Mouse (Mus musculus) embryo, embryonic 11 days (tissue): ENCODE results near the gene Rufy2.

ENCODE experiments used
- DNase-seq: peaks from one replicate; pipeline ENCODE4 v3.0.0-alpha.2; 2015

Rufy2 gene

GRCm38 (mm10) chr10:62980039-62980954 lies at the start of gene Rufy2:
TSS of gene Rufy2 (plus strand) at chr10:62980223.
- DNase-seq, result peak; percentile 90

DNA sequence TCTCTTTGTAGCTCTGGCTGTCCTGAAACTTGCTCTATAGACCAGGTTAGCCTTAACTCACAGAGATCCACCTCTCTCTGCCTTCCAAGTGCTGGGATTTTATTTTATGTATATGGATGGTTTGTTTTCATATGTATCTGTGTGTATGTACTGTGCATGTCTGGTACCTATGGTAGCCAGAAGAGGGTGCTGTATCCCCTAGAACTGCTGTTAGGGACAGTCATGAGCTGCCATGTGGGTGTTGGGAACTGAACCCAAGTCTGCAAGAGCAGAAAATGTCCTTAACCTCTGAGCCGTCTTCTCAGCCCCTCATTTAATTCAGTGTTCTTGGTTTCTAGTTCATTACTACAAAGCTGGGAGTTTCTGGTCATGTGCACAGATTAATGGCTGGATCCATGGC lies 47.6 kb upstream of the Rufy2 start:
- no peak for DNase-seq

DNA sequence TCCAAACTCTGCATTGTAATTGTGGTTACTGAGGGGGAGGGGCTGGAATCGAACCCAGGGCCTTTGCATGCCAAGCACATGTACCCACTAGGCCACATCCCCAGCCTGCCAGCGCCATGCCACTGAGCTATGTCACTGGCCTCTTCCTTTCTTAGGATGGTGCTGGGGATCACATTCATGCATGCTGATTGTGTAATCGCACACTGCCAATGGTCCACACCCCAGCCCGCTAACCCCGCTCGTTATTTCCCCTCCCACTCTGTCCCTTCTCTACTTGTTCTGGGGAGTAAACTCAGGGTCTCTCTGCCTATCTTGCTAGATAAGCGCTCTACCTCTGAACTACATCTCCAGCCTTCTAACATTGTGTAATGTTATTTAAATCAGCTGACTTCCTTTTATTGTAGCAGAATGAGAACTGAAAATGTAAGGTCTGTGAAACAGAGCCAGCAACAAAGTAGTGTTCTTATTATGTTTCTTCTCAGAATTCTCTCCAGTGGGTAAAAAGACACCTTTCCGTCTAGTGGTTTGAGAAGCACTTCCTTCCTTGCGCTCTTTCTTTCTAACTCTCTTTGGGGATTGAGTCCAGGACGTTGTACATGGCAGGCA lies 34.9 kb upstream of the Rufy2 start:
- no peak for DNase-seq

DNA sequence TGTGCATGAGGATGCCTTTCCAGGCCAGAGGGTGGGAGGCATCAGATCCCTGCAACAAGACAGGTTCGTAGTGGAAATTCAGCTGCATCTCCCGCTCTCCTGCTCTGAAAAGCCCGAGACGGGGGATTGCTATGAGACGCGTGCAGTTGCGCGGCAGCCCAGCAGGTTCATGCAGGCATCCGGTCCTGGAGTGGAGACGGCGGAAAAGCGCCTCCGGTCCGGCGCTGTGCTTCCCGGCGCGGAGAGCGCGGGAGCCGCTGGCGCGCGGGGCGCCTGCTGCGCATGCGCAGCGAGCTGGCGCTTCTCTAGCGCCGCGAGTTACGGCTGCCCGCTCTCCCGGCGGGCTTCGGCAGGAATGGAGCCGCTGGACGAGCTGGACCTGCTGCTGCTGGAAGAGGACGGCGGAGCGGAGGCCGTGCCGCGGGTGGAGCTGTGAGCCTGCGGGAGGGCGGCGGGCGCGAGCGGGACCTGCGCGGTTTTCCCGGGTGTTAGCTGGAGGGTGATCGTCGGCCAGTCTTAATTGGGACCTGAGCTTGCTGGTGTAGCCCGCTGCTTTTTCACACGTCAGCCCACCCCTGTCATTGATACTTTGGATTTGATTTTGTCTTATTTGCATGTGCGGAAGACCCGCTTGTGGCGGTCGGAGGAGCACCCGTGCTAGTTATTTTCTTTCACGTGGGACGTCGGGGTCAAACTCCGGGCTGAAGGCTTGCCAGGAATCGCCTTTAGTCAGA lies 33.1 kb upstream of the Rufy2 start, which contains the start of gene Dna2:
Dna2 (plus strand) TSS at position 289 of the 734 bp plus-strand sequence.
- peak; percentile 95 for DNase-seq

DNA sequence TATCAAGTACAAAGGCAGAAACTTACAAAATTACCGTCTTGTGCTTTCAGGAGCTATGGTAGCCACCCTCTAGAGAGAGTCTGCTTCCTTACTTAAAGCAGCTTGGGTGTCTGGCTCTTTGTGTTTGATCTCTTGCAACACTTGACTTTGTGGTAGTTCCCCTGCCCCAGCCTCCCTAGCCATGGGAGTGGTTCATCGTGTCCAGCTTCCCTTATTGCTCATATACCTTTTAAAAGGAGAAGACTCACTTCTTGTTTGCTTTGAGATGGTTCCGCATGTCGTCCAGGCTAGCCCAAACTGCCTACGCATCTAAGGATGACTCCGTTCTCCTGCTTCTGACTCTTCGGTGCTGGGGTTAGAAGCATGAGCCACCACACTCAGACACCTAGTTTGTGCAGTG lies 31.5 kb upstream of the Rufy2 start:
- DNase-seq, result no peak

DNA sequence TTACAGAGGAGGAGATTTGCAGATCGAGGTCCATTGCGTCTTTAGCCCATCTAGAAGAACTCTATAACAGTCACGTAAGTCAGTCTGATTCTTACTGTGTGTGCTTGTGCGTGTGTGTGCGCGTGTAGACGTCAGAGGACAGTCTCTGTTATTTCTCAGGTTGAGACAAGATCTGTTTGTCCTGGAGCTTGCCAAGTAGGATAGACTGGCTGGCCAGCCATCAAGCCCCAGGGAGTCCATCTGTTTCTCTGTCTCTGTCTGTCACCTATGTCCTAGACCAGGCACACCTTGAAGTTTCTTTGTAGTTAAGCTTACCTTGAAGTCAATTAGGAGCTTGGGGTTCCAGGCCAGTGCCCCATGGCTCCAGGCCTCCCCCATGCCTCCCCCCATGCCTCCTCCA lies 16.1 kb upstream of the Rufy2 start:
- DNase-seq, result no peak

GRCm38 (mm10) chr10:62965796-62966195 lies 14.2 kb upstream of the Rufy2 start:
- DNase-seq, result no peak

DNA sequence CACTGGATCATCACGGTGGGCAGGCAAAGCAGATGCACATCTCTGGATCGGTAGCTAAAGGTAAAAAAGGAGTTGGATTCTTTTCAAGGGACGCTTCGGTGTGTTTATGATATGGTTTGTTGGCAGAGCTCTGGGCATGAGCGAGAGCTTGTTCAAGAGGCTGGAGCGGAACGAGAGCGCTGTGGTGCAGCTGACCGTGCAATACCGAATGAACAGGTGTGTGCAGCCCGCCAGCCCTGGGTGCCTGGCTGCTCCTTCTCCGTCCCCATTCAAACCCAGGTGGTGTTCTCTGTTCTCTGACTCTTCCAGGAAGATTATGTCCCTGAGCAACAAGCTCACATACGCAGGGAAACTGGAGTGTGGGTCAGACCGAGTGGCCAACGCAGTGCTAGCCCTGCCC lies 13.7 kb upstream of the Rufy2 start:
- DNase-seq, result no peak

- DNase-seq, result peak; percentile 7
Measured at GRCm38 (mm10) chr10:62971821-62972220, 8.2 kb upstream of the Rufy2 start.

- no peak for DNase-seq
Measured at GRCm38 (mm10) chr10:62979667-62980038, 370 bp upstream of the Rufy2 start.

DNA sequence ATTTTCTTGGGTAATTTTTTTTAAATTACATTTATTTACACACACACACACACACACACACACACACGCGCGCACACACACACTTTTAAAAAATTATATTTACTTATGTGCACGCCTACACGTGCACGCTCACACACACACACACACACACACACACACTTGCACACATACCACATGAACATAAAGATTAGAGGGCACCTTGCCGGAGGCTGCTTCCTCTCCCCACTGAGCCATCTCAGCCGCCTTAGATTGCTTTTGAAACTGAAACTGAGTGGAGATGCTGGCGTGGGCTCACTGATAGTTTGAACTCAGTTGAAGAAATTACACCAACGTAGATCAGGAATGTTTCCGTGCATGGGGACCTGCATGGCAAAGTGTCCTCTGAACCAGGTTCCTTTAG lies 4.0 kb downstream of the Rufy2 start:
- no peak for DNase-seq

DNA sequence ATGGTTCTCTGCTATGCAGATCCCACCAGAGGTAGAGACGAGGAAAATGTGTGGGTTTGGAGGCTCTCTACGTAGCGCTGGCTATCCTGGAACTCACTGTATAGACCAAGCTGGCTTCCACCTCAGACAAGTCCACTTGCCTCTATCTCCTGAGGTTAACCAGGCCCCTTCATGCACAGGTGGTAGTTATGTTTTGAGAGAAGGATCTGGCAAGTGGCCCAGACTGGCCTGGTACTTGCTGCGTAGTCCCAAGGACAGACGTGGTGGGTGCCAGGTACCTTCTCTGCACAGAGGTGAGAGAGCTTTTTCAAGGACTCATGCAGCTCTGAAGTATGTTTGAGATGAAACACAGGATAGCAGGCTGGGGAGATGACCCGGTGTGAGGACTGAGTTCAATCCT lies 4.5 kb downstream of the Rufy2 start:
- no peak for DNase-seq

- DNase-seq, result peak; percentile 38
Measured at GRCm38 (mm10) chr10:62987341-62987740, 7.3 kb downstream of the Rufy2 start.

DNA sequence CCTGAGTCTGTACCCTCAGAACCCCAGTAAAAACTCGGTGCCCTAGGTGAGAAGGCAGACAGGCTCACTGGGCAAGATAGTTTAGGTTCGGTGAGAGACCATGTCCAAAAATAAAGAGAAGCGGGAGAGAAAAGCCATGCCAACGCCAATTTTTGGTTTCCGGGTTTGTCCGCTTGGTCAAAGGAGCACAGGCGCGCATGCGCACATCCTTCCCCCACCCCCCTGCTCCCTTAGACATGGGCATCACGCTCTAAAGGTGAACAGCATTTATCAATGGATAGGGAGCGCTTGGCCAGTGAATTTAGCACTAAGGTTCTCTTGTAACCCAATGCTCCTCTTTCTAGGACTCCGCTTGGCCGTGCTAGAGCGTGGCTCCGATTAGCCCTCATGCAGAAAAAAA lies 10.6 kb downstream of the Rufy2 start:
- DNase-seq, result no peak

GRCm38 (mm10) chr10:62993991-62994390 lies 14.0 kb downstream of the Rufy2 start:
- DNase-seq, result no peak

GRCm38 (mm10) chr10:63000584-63000983 lies 20.6 kb downstream of the Rufy2 start:
- no peak for DNase-seq

GRCm38 (mm10) chr10:63003252-63003651 lies 23.2 kb downstream of the Rufy2 start:
- DNase-seq, result no peak

DNA sequence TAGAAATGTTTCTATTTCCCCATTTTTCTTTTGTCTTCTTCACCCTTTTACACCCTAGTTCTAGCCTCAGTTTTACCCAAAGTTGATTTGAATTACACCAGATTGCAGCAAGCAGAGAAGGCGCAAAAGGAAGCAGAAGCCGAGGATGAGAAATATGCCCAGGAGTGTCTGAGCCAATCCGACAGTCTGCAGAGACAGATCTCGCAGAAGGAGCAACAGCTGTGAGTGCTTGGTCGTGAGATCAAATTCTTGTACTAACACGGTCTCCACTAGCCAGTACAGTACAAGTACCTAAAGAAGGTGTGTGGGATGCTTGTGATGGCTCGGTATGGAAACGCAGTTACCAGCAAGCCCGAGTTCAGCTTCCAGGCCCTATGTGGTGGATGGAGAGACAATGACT lies 24.5 kb downstream of the Rufy2 start:
- DNase-seq, result no peak

DNA sequence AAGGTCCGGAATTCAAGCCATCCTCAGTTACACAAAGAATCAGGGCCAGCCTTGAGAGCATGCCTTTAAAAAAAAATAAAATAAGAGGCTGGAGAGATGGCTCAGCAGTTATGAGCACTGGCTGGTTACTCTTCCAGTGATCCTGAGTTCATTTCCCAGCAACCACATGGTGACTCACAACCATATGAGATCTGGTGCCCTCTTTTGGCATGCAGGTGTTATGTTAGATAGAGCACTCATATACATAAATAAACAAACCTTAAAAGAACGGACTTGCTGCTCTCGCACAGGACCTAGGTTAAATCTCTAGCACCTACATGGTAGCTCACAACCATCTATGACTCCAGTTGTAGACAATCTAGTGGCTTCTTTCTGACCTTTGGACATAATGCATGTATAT lies 28.2 kb downstream of the Rufy2 start:
- no peak for DNase-seq

DNA sequence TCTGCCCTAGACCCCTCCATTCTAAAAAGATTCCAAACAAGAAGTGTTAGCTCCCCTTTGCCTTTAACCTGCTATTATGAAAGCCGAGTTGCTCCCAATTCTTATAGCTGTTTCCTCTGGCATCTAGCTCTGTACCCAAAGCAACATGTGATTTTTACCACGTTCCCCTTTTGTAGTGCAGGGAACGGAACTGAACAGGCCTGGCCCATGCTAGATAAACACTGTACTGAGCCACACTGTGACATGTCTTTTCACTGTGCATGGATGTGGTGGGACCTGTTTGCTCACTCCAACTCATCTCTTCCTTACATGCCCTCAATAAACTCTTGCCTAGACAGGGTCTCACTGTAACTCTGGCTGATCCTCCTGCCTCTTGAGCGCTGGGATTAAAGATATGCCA lies 30.2 kb downstream of the Rufy2 start:
- DNase-seq, result no peak

DNA sequence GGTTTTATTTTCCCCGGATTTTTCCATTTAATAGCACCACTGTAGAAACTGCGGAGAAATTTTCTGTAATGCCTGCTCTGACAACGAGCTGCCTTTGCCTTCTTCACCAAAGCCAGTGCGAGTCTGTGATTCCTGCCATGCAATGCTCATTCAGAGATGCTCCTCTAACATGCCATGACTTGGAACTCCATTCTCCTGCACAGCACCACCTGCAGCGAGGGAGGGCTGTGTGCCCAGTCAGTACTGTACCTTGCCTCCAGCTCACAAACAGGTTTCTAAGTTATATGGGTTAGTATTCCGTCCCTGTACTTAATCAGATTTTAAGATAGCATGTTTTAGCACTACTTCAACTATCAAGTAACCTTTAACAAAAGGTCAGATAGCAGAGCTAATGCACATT lies 31.5 kb downstream of the Rufy2 start:
- DNase-seq, result no peak

DNA sequence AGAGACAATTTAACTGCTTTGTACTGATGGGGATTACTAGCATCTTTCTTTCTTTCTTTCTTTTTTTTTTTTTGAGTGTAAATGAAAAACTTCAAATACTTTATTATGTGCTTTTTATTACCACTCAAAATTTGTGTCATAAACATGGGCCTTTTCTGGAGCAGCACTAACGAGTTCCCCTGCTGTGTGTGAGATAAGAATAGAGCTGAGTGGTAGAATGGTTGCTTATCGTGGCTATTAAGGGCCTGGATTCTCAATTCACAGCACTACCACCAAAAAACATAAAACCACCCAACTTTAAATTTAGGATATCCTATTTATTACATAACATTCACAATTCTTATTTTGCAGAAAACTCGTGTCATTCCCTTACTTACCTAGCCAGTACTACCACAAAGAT lies 33.5 kb downstream of the Rufy2 start:
- no peak for DNase-seq

DNA sequence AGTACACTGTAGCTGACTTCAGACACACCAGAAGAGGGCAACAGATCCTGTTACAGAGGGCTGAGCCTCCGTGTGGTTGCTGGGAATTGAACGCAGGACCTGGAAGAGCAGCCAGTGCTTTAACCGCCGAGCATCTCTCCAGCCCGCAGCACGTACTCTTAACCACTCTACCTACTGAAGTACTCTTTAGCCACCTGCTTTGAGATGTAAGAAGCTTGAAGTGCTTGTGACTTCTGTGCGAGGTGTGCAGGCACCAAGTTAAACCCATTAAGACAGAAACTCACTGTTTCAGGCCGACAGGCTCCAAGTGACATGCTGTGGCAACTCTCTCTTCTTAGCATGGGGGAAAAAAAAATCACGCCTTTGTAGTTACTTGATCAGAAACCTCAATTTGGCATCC lies 34.1 kb downstream of the Rufy2 start:
- no peak for DNase-seq

- no peak for DNase-seq
Measured at GRCm38 (mm10) chr10:63019304-63019703, 39.3 kb downstream of the Rufy2 start.
